Mouse (Mus musculus) heart, adult 2 months (tissue): ENCODE data around the gene Pah. TPM values are rescaled to one million over a fixed set of nuclear protein-coding genes. Genes with fewer than 3 reads are reported as not detected.

Source experiments
- DNase-seq, 2 experiments: peaks; one replicate each; pipeline ENCODE4 v3.0.0; 2021
- H3K27ac ChIP-seq: fragments of 200-600 bp; 2 replicates; pipeline ENCODE4 v1.8.1; 2022
- H3K27me3 ChIP-seq: fragments of 200-500 bp; 2 replicates; pipeline ENCODE4 v1.6.1; 2012; ENCODE audit warnings: mild to moderate bottlenecking, low read length, inconsistent platforms, mixed read lengths; ENCODE audit not compliant: control insufficient read depth, insufficient read depth
- H3K36me3 ChIP-seq: fragments of 200-500 bp; 2 replicates; pipeline ENCODE4 v1.6.1; 2012; ENCODE audit warnings: low read length, inconsistent platforms; ENCODE audit not compliant: control insufficient read depth, insufficient read depth
- H3K4me1 ChIP-seq: fragments of 200-500 bp; 2 replicates; pipeline ENCODE4 v1.6.1; 2011; ENCODE audit warnings: low read length; ENCODE audit not compliant: control insufficient read depth, insufficient read depth
- H3K4me3 ChIP-seq: fragments of 200-600 bp; 2 replicates; pipeline ENCODE4 v1.8.1; 2022
- H3K79me2 ChIP-seq: fragments of 200-500 bp; replicated peaks from 2 replicates; pipeline ENCODE4 v1.6.1; 2012; ENCODE audit warnings: mild to moderate bottlenecking, inconsistent platforms, low read length, moderate library complexity, mixed read lengths; ENCODE audit not compliant: control insufficient read depth, insufficient read depth
- H3K9ac ChIP-seq: fragments of 200-500 bp; 2 replicates; pipeline ENCODE4 v1.6.1; 2012; ENCODE audit warnings: low read depth, mild to moderate bottlenecking, control low read depth, inconsistent platforms, low read length, mixed read lengths
- CTCF ChIP-seq: fragments of 200-600 bp; IDR thresholded peaks from 2 replicates; pipeline ENCODE4 v1.8.1; 2022; ENCODE audit warnings: antibody characterized with exemption, mild to moderate bottlenecking, moderate library complexity
- EP300 ChIP-seq: fragments of 200-500 bp; IDR thresholded peaks from 2 replicates; pipeline ENCODE4 v1.6.1; 2011; ENCODE audit warnings: low read depth, low read length, control low read depth; ENCODE audit not compliant: insufficient read depth
- POLR2A ChIP-seq: fragments of 200-500 bp; IDR thresholded peaks from 2 replicates; pipeline ENCODE4 v1.6.1; 2011; ENCODE audit warnings: mild to moderate bottlenecking, low read depth, low read length, control low read depth; ENCODE audit not compliant: insufficient read depth
- WGBS: fragments of 180-500 bp; shearing (Covaris S2); methylation state at CpG from one replicate; pipeline ENCODE4 v1.1.7; 2018; 5-methylcytosine and 5-hydroxymethylcytosine counted together
- intact Hi-C: fragments of 180-260 bp; cut with DNase I; formaldehyde crosslinking; loops from one replicate; pipeline ENCODE4 v1.15.1; 2025
- polyA plus RNA-seq: library from polyadenylated mRNA; depleted of rRNA; stranded (reverse); fragments of >200 nt; gene quantifications from 2 replicates; pipeline ENCODE4 v1.2.3, GENCODE M21; 2012
- total RNA-seq, 2 experiments: library from RNA; stranded (reverse); gene quantifications; 2 replicates each; pipeline ENCODE4 v1.2.3; 2021

Pah gene
- total and polyA plus RNA-seq, 3 experiments: 0.14 to 12.0 (median 11.2) TPM

DNA sequence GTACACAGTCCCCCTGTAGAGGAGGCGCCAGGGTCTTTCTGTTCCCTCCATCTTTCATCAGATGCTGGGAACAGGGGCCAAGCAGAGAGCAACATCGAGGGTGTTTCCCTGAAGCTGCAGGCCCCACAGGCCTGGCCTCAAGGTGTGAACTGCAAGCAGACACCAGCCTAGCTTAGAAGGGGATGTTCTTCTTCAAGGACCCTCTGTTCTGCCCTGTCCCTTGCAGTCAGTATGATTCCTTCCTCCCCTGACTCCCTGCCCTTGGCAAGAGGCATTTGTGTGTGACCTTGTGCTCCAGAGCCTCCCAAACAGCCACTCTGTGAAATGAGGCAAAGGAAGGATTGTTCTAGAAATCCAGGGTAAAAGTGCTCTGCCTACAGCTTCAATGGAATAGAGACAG is 34.8 kb downstream of the Pah start:
- no peak for DNase-seq
- no peaks in the 10 kb centered on the region; the same call in 1 of the 2 replicates for H3K4me1 ChIP-seq
- TF ChIP-seq CTCF (no peak), EP300 (no peak), POLR2A (no peak)
- H3K9ac ChIP-seq: no peak overlapping the region
- no peaks in the 10 kb centered on the region for H3K36me3 ChIP-seq
- H3K4me3 ChIP-seq: no peak overlapping the region
- H3K27ac ChIP-seq: no peak overlapping the region
- no peaks in the 10 kb centered on the region for H3K27me3 ChIP-seq
- H3K79me2 ChIP-seq: no peaks in the 10 kb centered on the region
- 49% methylated on average over 2 of the region's 2 CpGs for WGBS
- intact Hi-C loops: no loop called here

DNA sequence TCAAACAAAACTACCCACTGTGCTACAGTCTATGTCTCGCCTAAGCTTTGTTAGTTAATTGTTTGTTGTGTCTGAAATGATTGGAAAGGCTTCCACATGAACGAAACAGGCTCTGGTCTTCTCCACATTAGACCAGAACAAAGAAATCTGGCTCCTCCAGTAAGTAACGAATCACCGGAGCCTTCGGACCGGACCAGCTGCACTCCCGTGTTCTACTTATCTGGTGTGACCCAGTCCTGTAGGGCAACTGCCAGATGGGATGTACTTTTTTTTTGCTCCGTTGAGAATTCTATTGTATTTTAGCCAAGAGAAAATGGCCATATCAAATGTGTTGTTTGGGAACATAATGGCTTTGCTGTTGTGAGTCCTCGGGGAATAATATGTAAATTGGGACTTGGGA is 42.2 kb downstream of the Pah start:
- Histone ChIP-seq H3K4me1 (no peaks in the 10 kb centered on the region), H3K27ac (no peak overlapping the region), H3K79me2 (no peaks in the 10 kb centered on the region), H3K9ac (no peak overlapping the region), H3K4me3 (no peak overlapping the region), H3K27me3 (no peaks in the 10 kb centered on the region), H3K36me3 (no peaks in the 10 kb centered on the region)
- WGBS: 52% methylated on average over 9 of the region's 9 CpGs
- TF ChIP-seq EP300 (no peak), CTCF (no peak), POLR2A (no peak)
- intact Hi-C loops: no loop called here
- no peak for DNase-seq

DNA sequence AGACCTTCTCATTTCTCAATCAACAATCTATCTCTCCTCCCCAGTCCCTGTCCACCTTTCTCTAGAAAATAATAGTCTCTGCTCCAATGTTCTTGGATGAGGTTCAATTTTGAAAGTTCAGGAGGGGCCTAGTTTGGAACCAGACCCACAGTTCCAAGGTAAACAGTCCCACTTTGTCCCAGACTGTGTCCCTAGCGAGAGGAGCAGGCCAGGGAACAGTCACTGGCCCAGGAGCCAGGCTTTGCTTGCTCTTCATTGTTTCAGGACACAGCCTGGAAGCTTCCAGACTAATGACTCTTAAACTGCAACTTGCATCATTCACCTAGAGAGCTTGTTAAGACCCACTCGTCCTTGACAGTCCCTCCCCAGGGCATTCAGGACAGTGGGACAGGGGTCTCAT is 44.1 kb downstream of the Pah start:
- Histone ChIP-seq H3K36me3 (no peaks in the 10 kb centered on the region), H3K27me3 (no peaks in the 10 kb centered on the region), H3K4me1 (no peaks in the 10 kb centered on the region), H3K9ac (no peak overlapping the region), H3K27ac (no peak overlapping the region), H3K79me2 (no peaks in the 10 kb centered on the region), H3K4me3 (no peak overlapping the region)
- 27% methylated on average over 2 of the region's 2 CpGs for WGBS
- intact Hi-C loops: no loop called here
- no peak for DNase-seq
- no peak for TF ChIP-seq POLR2A
- no peak for TF ChIP-seq EP300
- TF ChIP-seq CTCF: no peak

DNA sequence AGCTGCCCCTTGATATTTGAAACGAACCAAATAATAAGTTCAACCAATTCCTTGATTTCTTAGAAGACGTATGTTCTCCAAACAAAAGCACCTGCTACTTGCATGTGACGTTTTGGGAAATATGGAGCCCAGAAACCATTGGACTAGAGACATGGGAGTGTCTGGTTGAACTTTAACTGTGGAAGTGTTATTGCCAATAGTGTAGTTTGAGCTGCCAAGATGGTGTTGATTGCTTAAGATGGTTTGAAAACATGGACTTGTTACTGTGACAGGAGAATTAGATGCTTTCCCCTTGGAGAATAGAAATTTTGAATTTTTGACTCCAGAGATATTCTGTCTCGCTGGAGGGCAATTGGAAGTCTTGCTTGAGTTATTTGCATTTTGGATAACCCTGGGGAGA is 50.9 kb downstream of the Pah start:
- H3K79me2 ChIP-seq: no peaks in the 10 kb centered on the region
- no peak for TF ChIP-seq CTCF
- no peak for TF ChIP-seq POLR2A
- no peak for TF ChIP-seq EP300
- WGBS: 64% methylated on average over 4 of the region's 4 CpGs
- H3K4me1 ChIP-seq: no peaks in the 10 kb centered on the region
- H3K27ac ChIP-seq: no peak overlapping the region
- H3K27me3 ChIP-seq: no peaks in the 10 kb centered on the region
- no peak overlapping the region for H3K4me3 ChIP-seq
- H3K36me3 ChIP-seq: no peaks in the 10 kb centered on the region
- no peak for DNase-seq
- no peak overlapping the region for H3K9ac ChIP-seq
- intact Hi-C loops: no loop called here

DNA sequence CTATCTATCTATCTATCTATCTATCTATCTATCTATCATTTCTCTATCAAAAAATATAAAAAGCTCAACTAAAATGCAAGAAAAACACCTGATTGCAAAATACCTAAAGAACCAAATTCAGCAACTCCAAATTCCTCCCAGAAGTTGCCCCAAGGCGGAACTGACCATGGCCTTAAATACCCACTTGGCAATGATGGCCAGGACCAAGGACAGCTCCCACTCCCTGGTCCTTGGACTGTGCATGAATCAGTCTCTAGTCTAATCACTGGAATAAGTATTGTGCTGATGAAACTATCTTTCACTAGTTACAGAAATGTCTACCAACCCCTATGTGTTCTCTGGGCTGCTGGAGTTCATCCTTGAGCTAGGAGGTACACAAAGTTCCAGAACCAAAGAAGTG is 65.1 kb downstream of the Pah start:
- no peaks in the 10 kb centered on the region for H3K79me2 ChIP-seq
- 71% methylated on average over 1 of the region's 1 CpGs for WGBS
- no peaks in the 10 kb centered on the region for H3K4me1 ChIP-seq
- H3K9ac ChIP-seq: no peak overlapping the region
- no peak overlapping the region for H3K27ac ChIP-seq
- no peaks in the 10 kb centered on the region for H3K27me3 ChIP-seq
- DNase-seq: no peak
- intact Hi-C loops: no loop called here
- H3K4me3 ChIP-seq: no peak overlapping the region
- TF ChIP-seq CTCF (no peak), POLR2A (no peak), EP300 (no peak)
- no peaks in the 10 kb centered on the region for H3K36me3 ChIP-seq

DNA sequence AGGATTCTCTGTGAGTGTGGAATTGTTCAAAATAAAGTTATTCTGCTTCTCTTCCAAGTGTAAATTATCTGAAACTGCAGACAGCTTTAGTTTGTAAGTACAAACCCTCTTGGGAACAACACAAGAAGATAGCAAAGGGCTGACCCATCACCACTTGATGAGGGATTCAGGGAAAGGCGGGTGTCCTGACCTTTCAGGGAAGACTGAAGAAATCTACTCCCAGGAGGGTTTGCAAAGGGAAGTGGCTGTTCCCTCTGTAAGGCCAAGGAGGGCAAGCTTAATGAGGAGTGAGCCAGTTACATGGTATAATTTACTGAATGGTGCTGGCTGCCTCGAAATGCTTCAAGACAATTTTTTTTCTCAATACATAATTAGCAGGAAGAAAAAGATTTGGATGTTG is 72.3 kb downstream of the Pah start:
- TF ChIP-seq EP300 (no peak), POLR2A (no peak), CTCF (no peak)
- Histone ChIP-seq H3K4me1 (no peaks in the 10 kb centered on the region), H3K36me3 (no peaks in the 10 kb centered on the region), H3K9ac (no peak overlapping the region), H3K4me3 (no peak overlapping the region), H3K27me3 (no peaks in the 10 kb centered on the region), H3K79me2 (no peaks in the 10 kb centered on the region), H3K27ac (no peak overlapping the region)
- DNase-seq: peak in 1 of 2 experiments; percentile 20
- WGBS: 32% methylated on average over 2 of the region's 2 CpGs
- intact Hi-C loops: no loop called here

DNA sequence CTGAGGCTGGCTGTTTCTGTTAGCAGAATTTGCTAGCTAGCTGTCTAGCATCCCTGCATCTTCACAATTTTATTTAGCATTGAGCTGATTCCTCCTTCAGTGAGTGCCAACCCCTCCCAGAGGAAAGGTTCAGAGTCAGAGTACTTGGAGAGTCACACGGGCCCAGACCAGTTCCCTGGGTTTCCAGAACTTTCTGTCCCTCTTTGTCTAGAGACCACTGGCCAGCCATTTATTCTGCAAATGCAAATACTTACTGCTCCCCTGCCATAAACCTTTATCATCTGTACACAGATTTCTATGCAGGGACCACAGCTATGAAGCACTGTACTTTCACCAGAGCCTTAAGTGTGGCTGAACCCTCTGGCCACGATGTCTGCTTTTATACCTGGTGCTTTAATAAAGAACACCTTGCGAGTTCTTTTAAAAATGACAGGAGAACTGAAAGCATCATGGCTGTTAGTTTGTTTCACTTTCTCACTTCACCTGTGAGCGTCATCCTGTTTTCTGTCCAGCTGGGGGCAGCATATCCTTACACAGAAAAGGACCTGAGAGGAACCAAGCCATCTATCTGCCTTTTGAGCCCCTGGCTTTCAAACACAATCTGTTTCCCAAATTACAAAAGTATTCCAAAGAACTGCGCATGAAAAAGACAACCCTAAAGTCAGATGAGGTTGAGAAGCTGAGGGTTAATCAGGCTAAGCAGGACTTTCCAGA is 74.9 kb downstream of the Pah start:
- no peaks in the 10 kb centered on the region for H3K27me3 ChIP-seq
- H3K4me1 ChIP-seq: no peaks in the 10 kb centered on the region
- H3K79me2 ChIP-seq: no peaks in the 10 kb centered on the region
- WGBS: 24% methylated on average over 5 of the region's 5 CpGs
- H3K4me3 ChIP-seq: no peak overlapping the region
- TF ChIP-seq CTCF: peak; percentile 77
- no peak for TF ChIP-seq EP300
- no peak overlapping the region for H3K27ac ChIP-seq
- intact Hi-C loops: loop anchor here (1.0 to 5.0 kb wide), 3 partner anchors 378 to 731 kb away; no protein-coding TSS in a partner anchor
- H3K9ac ChIP-seq: no peak overlapping the region
- peak; percentile 11 to 20 for DNase-seq
- no peaks in the 10 kb centered on the region for H3K36me3 ChIP-seq
